Mouse (Mus musculus): ENCODE data around the gene Ubap2l. TPM values are rescaled to one million over a fixed set of nuclear protein-coding genes. Genes with fewer than 3 reads are reported as not detected.
A peak's percentile ranks its signal among the peaks of the same experiment; 100 is the strongest.

The Ubap2l gene
- polyA plus RNA-seq, 1 experiment from 2014 or later: 214 TPM

DNA sequence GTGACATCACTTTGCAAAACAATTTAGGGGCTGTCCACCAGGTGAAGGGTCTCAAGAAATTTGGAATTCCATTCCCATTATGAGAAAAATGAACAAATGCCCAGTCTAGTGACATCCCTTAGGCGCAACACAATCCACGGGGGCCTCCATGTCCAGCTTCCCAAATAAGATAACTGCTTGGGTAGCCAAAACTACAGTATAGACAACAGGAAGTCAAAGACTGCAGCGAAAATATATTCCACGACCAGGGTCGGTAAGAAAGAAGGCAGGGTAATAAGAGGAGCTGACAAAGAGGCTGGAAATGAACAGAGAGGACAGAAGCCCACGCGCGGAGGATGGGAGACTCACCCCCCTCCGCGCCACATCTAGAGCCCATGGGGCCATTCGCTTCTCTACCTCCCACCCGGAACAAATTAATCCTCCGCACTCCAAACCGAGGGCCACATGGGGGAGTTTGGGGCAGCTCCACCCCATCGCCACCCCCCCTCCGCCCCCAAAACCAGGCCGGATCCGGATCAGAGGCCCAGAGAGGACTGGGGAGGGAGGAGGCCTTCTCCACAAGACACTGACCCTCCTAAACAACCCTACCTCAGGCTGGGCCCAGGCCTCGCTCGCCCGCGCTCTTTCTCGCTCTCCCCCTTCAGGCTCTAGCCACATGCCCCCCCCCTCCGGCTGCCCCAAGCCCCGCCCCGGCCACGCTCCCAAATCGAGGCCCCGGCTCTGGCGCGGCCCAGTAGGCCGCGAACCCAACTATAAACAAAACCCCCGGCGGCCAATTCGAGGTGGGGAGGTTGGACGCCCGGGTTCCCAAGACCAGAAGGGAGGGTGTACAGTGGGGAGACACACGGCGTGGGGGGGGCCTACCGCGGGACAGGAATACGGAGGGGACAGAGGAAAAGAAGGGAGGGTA, 732 bp downstream of the Ubap2l start, which contains the start of gene 4933434E20Rik:
Gene 4933434E20Rik, plus strand, starts transcription at position 196 of the 910 bp plus-strand sequence.
- peaks cover 30% of the 10 kb centered on the region for H3K36me3 ChIP-seq (ENCODE audit: control insufficient read depth, insufficient read depth, low read length)
- peak; percentile 76 for ATAC-seq (replicated peaks; ENCODE audit: low FRiP score, low TSS enrichment, low read depth)
- H3K27ac ChIP-seq (ENCODE audit: low read depth): peak within 1 kb of the TSS; percentile 95
- H3K4me3 ChIP-seq (ENCODE audit: low read depth, low read length): peak within 1 kb of the TSS; percentile 93
- no peaks in the 10 kb centered on the region for H3K27me3 ChIP-seq (replicated peaks; ENCODE audit: control insufficient read depth, insufficient read depth, low read length)
- H3K9ac ChIP-seq (ENCODE audit: low read length): peak within 1 kb of the TSS; percentile 97
- H3K9me3 ChIP-seq (ENCODE audit: control insufficient read depth, low read length): no peaks in the 10 kb centered on the region
- peaks cover 18% of the 10 kb centered on the region for H3K4me1 ChIP-seq (replicated peaks; ENCODE audit: control insufficient read depth, insufficient read depth, low read length)
- WGBS: 2% methylated on average over 40 of the region's 43 CpGs
- DNase-seq (ENCODE audit: low spot score): peak; percentile 83
- peak within 1 kb of the TSS; percentile 57 for H3K4me2 ChIP-seq (ENCODE audit: low read length)

DNA sequence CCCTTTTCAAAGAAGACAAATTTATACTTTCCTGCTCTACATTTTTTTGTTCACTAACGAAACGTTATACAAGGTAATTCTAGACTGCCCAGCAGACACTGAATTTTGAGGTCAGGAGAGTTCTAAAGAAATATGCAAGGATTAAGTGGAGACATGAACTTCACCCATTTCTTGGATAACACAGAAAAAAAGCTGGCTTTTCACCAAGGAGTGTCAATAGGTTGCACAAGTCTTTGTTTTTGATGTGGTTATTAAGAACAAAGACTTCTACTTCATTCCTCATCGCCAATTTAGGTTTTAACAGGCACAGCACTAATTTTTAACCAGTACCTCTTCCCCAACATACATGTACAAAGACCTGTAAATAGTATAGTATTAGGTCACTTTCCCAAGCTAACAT, 2.7 kb downstream of the Ubap2l start:
- no peak overlapping the region for H3K27ac ChIP-seq (ENCODE audit: low read depth)
- H3K4me3 ChIP-seq (ENCODE audit: low read depth, low read length): no peak overlapping the region
- DNase-seq (ENCODE audit: low spot score) (no peak), ATAC-seq (replicated peaks; ENCODE audit: low FRiP score, low TSS enrichment, low read depth) (no peak)
- H3K4me2 ChIP-seq (ENCODE audit: low read length): no peak overlapping the region
- H3K4me1 ChIP-seq (replicated peaks; ENCODE audit: control insufficient read depth, insufficient read depth, low read length): peaks cover 18% of the 10 kb centered on the region
- 61% methylated on average over 3 of the region's 3 CpGs for WGBS
- no peaks in the 10 kb centered on the region for H3K27me3 ChIP-seq (replicated peaks; ENCODE audit: control insufficient read depth, insufficient read depth, low read length)
- no peak overlapping the region for H3K9ac ChIP-seq (ENCODE audit: low read length)
- H3K36me3 ChIP-seq (ENCODE audit: control insufficient read depth, insufficient read depth, low read length): peaks cover 30% of the 10 kb centered on the region
- H3K9me3 ChIP-seq (ENCODE audit: control insufficient read depth, low read length): no peaks in the 10 kb centered on the region

DNA sequence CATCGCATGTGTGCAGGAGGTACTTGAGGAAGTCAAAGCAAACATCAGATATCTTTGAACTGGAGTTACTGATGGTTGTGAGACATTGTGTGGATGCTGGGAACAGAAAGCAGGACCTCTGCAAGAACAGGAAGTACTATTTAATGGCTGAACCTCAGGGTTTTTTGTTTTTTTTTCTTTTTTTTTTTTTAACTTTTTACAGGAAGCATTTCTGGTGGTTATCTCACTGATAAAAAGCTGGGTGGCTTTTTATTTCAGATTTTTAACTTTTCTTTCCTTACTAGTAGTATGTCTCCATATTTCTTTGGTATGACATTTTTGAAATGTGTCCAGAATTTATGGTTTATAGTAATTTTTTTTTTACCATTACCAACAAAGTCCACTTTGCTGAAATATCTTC, 16.2 kb downstream of the Ubap2l start:
- no peak overlapping the region for H3K9ac ChIP-seq (ENCODE audit: low read length)
- H3K36me3 ChIP-seq (ENCODE audit: control insufficient read depth, insufficient read depth, low read length): peaks cover 92% of the 10 kb centered on the region

DNA sequence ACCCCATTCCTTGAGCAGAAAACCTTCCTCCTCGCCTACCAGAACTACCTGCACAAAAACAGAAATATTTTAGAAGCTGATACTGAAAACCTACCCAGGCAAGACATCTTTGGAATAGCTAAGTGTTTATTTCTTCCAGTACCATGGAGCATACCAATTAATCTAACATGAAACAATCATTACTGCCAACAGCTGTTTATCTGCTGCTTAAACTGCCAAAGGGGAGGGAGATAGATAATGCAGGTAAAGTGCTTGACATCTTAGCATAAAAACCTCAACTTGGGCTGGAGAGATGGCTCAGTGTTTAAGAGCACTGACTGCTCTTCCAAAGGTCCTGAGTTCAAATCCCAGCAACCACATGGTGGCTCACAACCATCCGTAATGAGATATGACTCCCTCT, 17.8 kb downstream of the Ubap2l start:
- Histone ChIP-seq H3K9ac (ENCODE audit: low read length) (no peak overlapping the region), H3K27me3 (replicated peaks; ENCODE audit: control insufficient read depth, insufficient read depth, low read length) (no peaks in the 10 kb centered on the region), H3K4me3 (ENCODE audit: low read depth, low read length) (no peak overlapping the region), H3K9me3 (ENCODE audit: control insufficient read depth, low read length) (no peaks in the 10 kb centered on the region), H3K27ac (ENCODE audit: low read depth) (no peak overlapping the region), H3K36me3 (ENCODE audit: control insufficient read depth, insufficient read depth, low read length) (peaks cover 93% of the 10 kb centered on the region), H3K4me1 (replicated peaks; ENCODE audit: control insufficient read depth, insufficient read depth, low read length) (no peaks in the 10 kb centered on the region), H3K4me2 (ENCODE audit: low read length) (no peak overlapping the region)
- ATAC-seq (replicated peaks; ENCODE audit: low FRiP score, low TSS enrichment, low read depth): no peak
- WGBS: 93% methylated on average over 2 of the region's 2 CpGs
- DNase-seq (ENCODE audit: low spot score): no peak

More for the DNA sequence above, 16.2 kb downstream of the Ubap2l start:
- WGBS: 97% methylated on average over 1 of the region's 1 CpGs
- H3K4me1 ChIP-seq (replicated peaks; ENCODE audit: control insufficient read depth, insufficient read depth, low read length): no peaks in the 10 kb centered on the region
- no peak overlapping the region for H3K27ac ChIP-seq (ENCODE audit: low read depth)
- no peaks in the 10 kb centered on the region for H3K27me3 ChIP-seq (replicated peaks; ENCODE audit: control insufficient read depth, insufficient read depth, low read length)
- no peak overlapping the region for H3K4me2 ChIP-seq (ENCODE audit: low read length)
- H3K9me3 ChIP-seq (ENCODE audit: control insufficient read depth, low read length): no peaks in the 10 kb centered on the region
- ATAC-seq (replicated peaks; ENCODE audit: low FRiP score, low TSS enrichment, low read depth) (no peak), DNase-seq (ENCODE audit: low spot score) (no peak)
- H3K4me3 ChIP-seq (ENCODE audit: low read depth, low read length): no peak overlapping the region

DNA sequence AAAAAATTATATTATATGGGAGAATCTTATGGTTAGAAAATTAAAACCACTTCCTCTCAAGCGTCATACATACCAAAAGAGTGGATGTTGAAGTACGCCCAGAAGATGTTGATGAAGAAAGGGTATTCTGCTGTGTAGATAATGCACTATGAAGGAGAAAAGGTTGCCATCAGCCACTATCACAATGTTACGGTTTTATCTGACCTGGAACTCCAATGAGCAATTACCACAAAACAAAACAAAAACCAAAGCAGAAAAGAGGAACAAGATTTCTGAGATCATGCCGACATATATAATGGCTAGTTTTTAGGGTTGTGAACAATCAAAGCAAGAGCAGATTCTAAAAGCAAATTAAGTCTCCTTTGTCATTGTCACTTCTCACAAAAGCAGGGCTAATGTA, 35.8 kb downstream of the Ubap2l start:
- H3K4me2 ChIP-seq (ENCODE audit: low read length): no peak overlapping the region
- DNase-seq (ENCODE audit: low spot score) (no peak), ATAC-seq (replicated peaks; ENCODE audit: low FRiP score, low TSS enrichment, low read depth) (no peak)
- no peaks in the 10 kb centered on the region for H3K27me3 ChIP-seq (replicated peaks; ENCODE audit: control insufficient read depth, insufficient read depth, low read length)
- H3K4me1 ChIP-seq (replicated peaks; ENCODE audit: control insufficient read depth, insufficient read depth, low read length): no peaks in the 10 kb centered on the region
- H3K36me3 ChIP-seq (ENCODE audit: control insufficient read depth, insufficient read depth, low read length): peaks cover 100% of the 10 kb centered on the region
- no peak overlapping the region for H3K27ac ChIP-seq (ENCODE audit: low read depth)
- H3K9me3 ChIP-seq (ENCODE audit: control insufficient read depth, low read length): no peaks in the 10 kb centered on the region
- no peak overlapping the region for H3K4me3 ChIP-seq (ENCODE audit: low read depth, low read length)
- 94% methylated on average over 4 of the region's 4 CpGs for WGBS
- H3K9ac ChIP-seq (ENCODE audit: low read length): no peak overlapping the region

DNA sequence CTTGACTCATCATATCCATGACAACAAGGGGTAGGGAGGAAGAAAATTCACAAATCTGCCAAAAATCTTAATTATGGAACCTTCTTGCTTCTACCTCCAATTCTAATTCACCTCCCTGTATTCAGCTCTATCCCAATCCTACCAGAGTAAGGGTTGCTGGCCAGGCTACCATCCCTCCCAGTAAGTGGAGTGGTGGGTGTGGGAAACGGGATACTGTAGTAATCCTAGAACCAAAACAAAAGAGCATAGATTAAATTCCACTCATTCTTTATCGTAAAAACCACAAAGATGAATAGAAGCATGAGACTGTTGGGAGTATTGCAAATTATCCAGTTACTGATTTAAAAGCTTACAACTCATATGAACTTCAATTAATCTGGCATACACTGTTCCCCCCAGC, 42.1 kb downstream of the Ubap2l start:
- Histone ChIP-seq H3K36me3 (ENCODE audit: control insufficient read depth, insufficient read depth, low read length) (peaks cover 99% of the 10 kb centered on the region), H3K4me1 (replicated peaks; ENCODE audit: control insufficient read depth, insufficient read depth, low read length) (no peaks in the 10 kb centered on the region), H3K27ac (ENCODE audit: low read depth) (no peak overlapping the region), H3K27me3 (replicated peaks; ENCODE audit: control insufficient read depth, insufficient read depth, low read length) (no peaks in the 10 kb centered on the region), H3K9me3 (ENCODE audit: control insufficient read depth, low read length) (no peaks in the 10 kb centered on the region), H3K4me3 (ENCODE audit: low read depth, low read length) (no peak overlapping the region), H3K4me2 (ENCODE audit: low read length) (no peak overlapping the region), H3K9ac (ENCODE audit: low read length) (no peak overlapping the region)
- ATAC-seq (replicated peaks; ENCODE audit: low FRiP score, low TSS enrichment, low read depth) (no peak), DNase-seq (ENCODE audit: low spot score) (no peak)
- 79% methylated on average over 2 of the region's 2 CpGs for WGBS

DNA sequence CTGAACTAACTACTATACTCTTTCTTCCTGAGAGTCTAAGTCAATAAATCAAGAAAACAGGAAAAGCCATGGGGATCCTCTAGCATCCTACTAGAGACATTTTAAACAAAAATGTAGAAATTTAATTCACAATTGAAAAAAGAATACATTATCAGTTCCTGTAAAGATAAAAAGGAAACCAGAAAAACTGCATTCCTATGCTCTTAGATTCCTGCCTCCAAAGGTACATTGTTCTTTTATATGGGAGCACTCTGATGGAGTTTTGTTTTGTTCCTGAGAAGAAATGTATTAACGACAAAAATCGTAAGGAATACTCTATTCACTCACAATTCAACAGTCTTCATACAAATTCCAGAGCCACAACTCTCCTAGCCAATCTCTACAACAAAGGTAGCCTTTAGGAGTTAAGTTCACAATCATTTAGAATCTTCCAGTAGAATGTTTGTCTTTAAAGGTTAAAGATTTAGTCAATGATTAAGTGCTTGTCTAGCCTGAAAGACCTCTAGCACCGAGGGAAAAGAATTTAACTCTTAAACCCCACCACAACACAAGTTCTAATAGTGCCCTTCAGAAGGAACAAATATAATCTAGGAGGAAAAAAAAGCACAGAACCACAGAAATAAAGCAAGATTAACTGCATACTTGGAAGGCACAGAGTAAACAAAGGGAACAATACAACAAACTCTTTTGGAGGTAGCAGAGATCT, 48.2 kb downstream of the Ubap2l start:
- 43% methylated on average over 3 of the region's 3 CpGs for WGBS
- peak overlapping the region; percentile 25; the same call in 1 of the 2 replicates for H3K4me2 ChIP-seq (ENCODE audit: low read length)

DNA sequence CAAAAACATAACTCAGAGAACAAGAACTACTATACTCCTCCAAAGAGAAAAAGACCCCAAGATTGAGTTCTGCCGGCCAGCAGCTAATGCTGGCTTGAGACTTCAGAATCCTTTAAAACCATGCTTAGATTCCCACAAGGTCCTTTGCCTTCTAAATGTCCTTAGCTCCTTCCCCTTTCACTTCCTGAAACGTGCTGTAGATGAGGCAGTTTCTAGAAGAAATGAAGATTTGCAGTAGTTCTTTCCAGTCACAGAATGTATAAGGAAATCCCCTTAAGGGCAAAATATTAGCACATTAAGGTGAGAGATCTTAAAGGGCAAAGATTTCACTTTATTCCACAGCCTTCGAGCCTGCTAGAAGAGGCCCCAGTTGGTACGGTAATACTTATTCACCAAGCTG, 52.6 kb downstream of the Ubap2l start:
- no peak overlapping the region for H3K4me3 ChIP-seq (ENCODE audit: low read depth, low read length)
- H3K27me3 ChIP-seq (replicated peaks; ENCODE audit: control insufficient read depth, insufficient read depth, low read length): no peaks in the 10 kb centered on the region
- H3K36me3 ChIP-seq (ENCODE audit: control insufficient read depth, insufficient read depth, low read length): peaks cover 68% of the 10 kb centered on the region
- H3K9me3 ChIP-seq (ENCODE audit: control insufficient read depth, low read length): no peaks in the 10 kb centered on the region
- ATAC-seq (replicated peaks; ENCODE audit: low FRiP score, low TSS enrichment, low read depth) (no peak), DNase-seq (ENCODE audit: low spot score) (no peak)
- WGBS: 82% methylated on average over 4 of the region's 4 CpGs
- H3K4me2 ChIP-seq (ENCODE audit: low read length): no peak overlapping the region
- H3K27ac ChIP-seq (ENCODE audit: low read depth): peak overlapping the region; percentile 87
- no peak overlapping the region for H3K9ac ChIP-seq (ENCODE audit: low read length)
- peaks cover 8% of the 10 kb centered on the region for H3K4me1 ChIP-seq (replicated peaks; ENCODE audit: control insufficient read depth, insufficient read depth, low read length)

More for the DNA sequence above, 48.2 kb downstream of the Ubap2l start:
- no peak for ATAC-seq (replicated peaks; ENCODE audit: low FRiP score, low TSS enrichment, low read depth)
- Histone ChIP-seq H3K9ac (ENCODE audit: low read length) (no peak overlapping the region), H3K27me3 (replicated peaks; ENCODE audit: control insufficient read depth, insufficient read depth, low read length) (no peaks in the 10 kb centered on the region), H3K4me1 (replicated peaks; ENCODE audit: control insufficient read depth, insufficient read depth, low read length) (peaks cover 4% of the 10 kb centered on the region), H3K9me3 (ENCODE audit: control insufficient read depth, low read length) (no peaks in the 10 kb centered on the region), H3K27ac (ENCODE audit: low read depth) (peak overlapping the region; percentile 28; the same call in 1 of the 2 replicates), H3K36me3 (ENCODE audit: control insufficient read depth, insufficient read depth, low read length) (peaks cover 94% of the 10 kb centered on the region), H3K4me3 (ENCODE audit: low read depth, low read length) (no peak overlapping the region)
- DNase-seq (ENCODE audit: low spot score): no peak
